Mouse (Mus musculus) midbrain, embryonic 11.5 days (tissue): Measurements from ENCODE around the gene Washc2. TPM values are rescaled to one million over a fixed set of nuclear protein-coding genes. Genes with fewer than 3 reads are reported as not detected.
"Not testable (repeated sequence)": the region's sequence is repeated elsewhere in the genome, so short reads cannot be mapped to it uniquely, and the experiment has no call there.

Experiments used
- ATAC-seq: fragments of 200-750 bp; cut with Nextera tagmentation; 2 replicates; pipeline ENCODE4 v1.8.0; 2017; ENCODE audit warnings: moderate TSS enrichment, moderate library complexity; ENCODE audit not compliant: low FRiP score
- DNase-seq: peaks from one replicate; pipeline ENCODE4 v3.0.0; 2015; ENCODE audit warnings: low spot score; ENCODE audit errors: missing footprints
- H3K27ac ChIP-seq: fragments of 300-500 bp; sonication (generic); 2 replicates; pipeline ENCODE4 v1.5.1; 2014; ENCODE audit warnings: low read depth, low read length
- H3K27me3 ChIP-seq: fragments of 300-500 bp; sonication (generic); 2 replicates; pipeline ENCODE4 v1.6.1; 2014; ENCODE audit warnings: mild to moderate bottlenecking, low read length, moderate library complexity, mixed read lengths; ENCODE audit not compliant: control insufficient read depth, insufficient read depth
- H3K36me3 ChIP-seq: fragments of 300-500 bp; sonication (generic); 2 replicates; pipeline ENCODE4 v1.6.1; 2014; ENCODE audit warnings: mild to moderate bottlenecking, low read length, moderate library complexity, mixed read lengths; ENCODE audit not compliant: control insufficient read depth, insufficient read depth
- H3K4me1 ChIP-seq: fragments of 300-500 bp; sonication (generic); 2 replicates; pipeline ENCODE4 v1.6.1; 2014; ENCODE audit warnings: low read length; ENCODE audit not compliant: control insufficient read depth, insufficient read depth
- H3K4me2 ChIP-seq: fragments of 300-500 bp; sonication (generic); 2 replicates; pipeline ENCODE4 v1.6.1; 2014; ENCODE audit warnings: mild to moderate bottlenecking, moderate library complexity
- H3K4me3 ChIP-seq: fragments of 300-500 bp; sonication (generic); 2 replicates; pipeline ENCODE4 v1.5.1; 2014; ENCODE audit warnings: low read depth, low read length
- H3K9ac ChIP-seq: fragments of 300-500 bp; sonication (generic); 2 replicates; pipeline ENCODE4 v1.6.1; 2014; ENCODE audit warnings: low read length
- H3K9me3 ChIP-seq: fragments of 300-500 bp; sonication (generic); 2 replicates; pipeline ENCODE4 v1.6.1; 2016; ENCODE audit warnings: low read length; ENCODE audit not compliant: control insufficient read depth
- WGBS: fragments of 180-500 bp; shearing (Covaris S2); extraction: QIAGEN DNeasy Blood & Tissue Kit; methylation state at CpG from one replicate; pipeline ENCODE4 v1.1.7; 2014; 5-methylcytosine and 5-hydroxymethylcytosine counted together
- polyA plus RNA-seq: library from polyadenylated mRNA; unstranded; fragments of >200 nt; fragmentation: Nextera tagmentation; extraction: Ambion mirVana; gene quantifications from 2 replicates; pipeline ENCODE4 v1.2.1, GENCODE M21; 2014

Gene Washc2
- polyA plus RNA-seq, 1 experiment from 2014 or later, result 53.9 TPM

- ATAC-seq (peak; percentile 93), DNase-seq (peak; percentile 100)
- H3K36me3 ChIP-seq, result no peaks in the 10 kb centered on the region
- H3K27ac ChIP-seq, result peak within 1 kb of the TSS; percentile 75
- peak within 1 kb of the TSS; percentile 70 for H3K4me2 ChIP-seq
- H3K27me3 ChIP-seq, result no peaks in the 10 kb centered on the region
- peak within 1 kb of the TSS; percentile 91 for H3K9ac ChIP-seq
- peak within 1 kb of the TSS; percentile 87 for H3K4me3 ChIP-seq
- WGBS, result under 1% methylated on average over 58 of the region's 68 CpGs
- H3K4me1 ChIP-seq, result peaks cover 11% of the 10 kb centered on the region
- H3K9me3 ChIP-seq, result no peaks in the 10 kb centered on the region
Observed at GRCm38 (mm10) chr6:116193394-116194393, 14.1 kb upstream of the Washc2 start, which contains the start of gene Tmcc1. Gene Tmcc1, minus strand, starts transcription at chr6:116193486.

- Histone ChIP-seq H3K4me1 (peaks cover 11% of the 10 kb centered on the region), H3K9me3 (no peaks in the 10 kb centered on the region), H3K4me2 (no peak overlapping the region), H3K36me3 (no peaks in the 10 kb centered on the region), H3K27ac (no peak overlapping the region), H3K27me3 (no peaks in the 10 kb centered on the region), H3K4me3 (no peak overlapping the region), H3K9ac (no peak overlapping the region)
- ATAC-seq (no peak), DNase-seq (no peak)
- 63% methylated on average over 8 of the region's 8 CpGs for WGBS
Observed at GRCm38 (mm10) chr6:116195811-116196210, 12.0 kb upstream of the Washc2 start.

GRCm38 (mm10) chr6:116198173-116198572 is 9.7 kb upstream of the Washc2 start:
- DNase-seq (no peak), ATAC-seq (no peak)

GRCm38 (mm10) chr6:116199682-116200081 is 8.2 kb upstream of the Washc2 start:
- Histone ChIP-seq H3K9me3 (no peaks in the 10 kb centered on the region), H3K27ac (no peak overlapping the region), H3K36me3 (no peaks in the 10 kb centered on the region), H3K4me1 (no peaks in the 10 kb centered on the region), H3K4me3 (no peak overlapping the region), H3K27me3 (no peaks in the 10 kb centered on the region), H3K4me2 (no peak overlapping the region), H3K9ac (no peak overlapping the region)
- DNase-seq (no peak), ATAC-seq (no peak)
- WGBS, result 79% methylated on average over 2 of the region's 2 CpGs

More at GRCm38 (mm10) chr6:116198173-116198572, 9.7 kb upstream of the Washc2 start:
- 28% methylated on average over 3 of the region's 3 CpGs for whole genome bisulfite sequencing
- no peaks in the 10 kb centered on the region for H3K4me1 ChIP-seq
- H3K36me3 ChIP-seq, result no peaks in the 10 kb centered on the region
- no peak overlapping the region for H3K9ac ChIP-seq
- H3K4me3 ChIP-seq, result no peak overlapping the region
- no peak overlapping the region for H3K27ac ChIP-seq
- H3K27me3 ChIP-seq, result no peaks in the 10 kb centered on the region
- H3K9me3 ChIP-seq, result no peaks in the 10 kb centered on the region
- H3K4me2 ChIP-seq, result no peak overlapping the region

- 76% methylated on average over 11 of the region's 11 CpGs for WGBS
- no peaks in the 10 kb centered on the region for H3K27me3 ChIP-seq
- peaks cover 5% of the 10 kb centered on the region for H3K36me3 ChIP-seq
- ATAC-seq (no peak), DNase-seq (no peak)
- no peak overlapping the region for H3K4me2 ChIP-seq
- H3K9ac ChIP-seq, result no peak overlapping the region
- H3K27ac ChIP-seq, result no peak overlapping the region
- no peaks in the 10 kb centered on the region for H3K4me1 ChIP-seq
- no peak overlapping the region for H3K4me3 ChIP-seq
- H3K9me3 ChIP-seq, result no peaks in the 10 kb centered on the region
Observed at GRCm38 (mm10) chr6:116227767-116228166, 19.9 kb downstream of the Washc2 start.

- 64% methylated on average over 12 of the region's 12 CpGs for WGBS
- ATAC-seq (peak; percentile 30; the same call in 1 of the 2 replicates), DNase-seq (peak; percentile 95)
- Histone ChIP-seq H3K36me3 (peaks cover 5% of the 10 kb centered on the region), H3K27me3 (no peaks in the 10 kb centered on the region), H3K4me3 (no peak overlapping the region), H3K9ac (no peak overlapping the region), H3K9me3 (no peaks in the 10 kb centered on the region), H3K27ac (no peak overlapping the region), H3K4me2 (no peak overlapping the region), H3K4me1 (no peaks in the 10 kb centered on the region)
Observed at GRCm38 (mm10) chr6:116228785-116229525, 21.1 kb downstream of the Washc2 start.

- DNase-seq, H3K27ac ChIP-seq, H3K4me2 ChIP-seq, H3K27me3 ChIP-seq, H3K9me3 ChIP-seq, H3K4me3 ChIP-seq, H3K36me3 ChIP-seq, ATAC-seq, H3K9ac ChIP-seq, H3K4me1 ChIP-seq: not testable (repeated sequence)
- 97% methylated on average over 2 of the region's 2 CpGs for WGBS
Observed at GRCm38 (mm10) chr6:116234821-116235220, 27.0 kb downstream of the Washc2 start.

GRCm38 (mm10) chr6:116235336-116235735 is 27.5 kb downstream of the Washc2 start:
- no peak overlapping the region for H3K4me3 ChIP-seq
- WGBS, result 95% methylated on average over 5 of the region's 5 CpGs
- no peak overlapping the region for H3K9ac ChIP-seq
- no peak for DNase-seq
- no peak overlapping the region for H3K4me2 ChIP-seq
- H3K27ac ChIP-seq, result no peak overlapping the region
- peaks cover 6% of the 10 kb centered on the region for H3K36me3 ChIP-seq
- no peaks in the 10 kb centered on the region for H3K27me3 ChIP-seq
- no peak for ATAC-seq
- no peaks in the 10 kb centered on the region for H3K9me3 ChIP-seq
- no peaks in the 10 kb centered on the region for H3K4me1 ChIP-seq

- Histone ChIP-seq H3K4me2 (no peak overlapping the region), H3K27me3 (no peaks in the 10 kb centered on the region), H3K4me1 (no peaks in the 10 kb centered on the region), H3K9me3 (no peaks in the 10 kb centered on the region), H3K27ac (no peak overlapping the region), H3K4me3 (no peak overlapping the region), H3K9ac (no peak overlapping the region), H3K36me3 (peaks cover 8% of the 10 kb centered on the region)
- ATAC-seq (no peak), DNase-seq (no peak)
- 89% methylated on average over 5 of the region's 5 CpGs for WGBS
Observed at GRCm38 (mm10) chr6:116238083-116238482, 30.2 kb downstream of the Washc2 start.
